Mouse (Mus musculus): Measurements from ENCODE around the gene Cer1. TPM values are rescaled to one million over a fixed set of nuclear protein-coding genes. Genes with fewer than 3 reads are reported as not detected.

The Cer1 gene
- polyA plus RNA-seq (2014; fragmentation: Illumina TruSeq; extraction: RNeasy Lipid Tissue Mini Kit (QIAGEN cat#74804); ENCODE audit: low read depth, low replicate concordance), result not detected

DNA sequence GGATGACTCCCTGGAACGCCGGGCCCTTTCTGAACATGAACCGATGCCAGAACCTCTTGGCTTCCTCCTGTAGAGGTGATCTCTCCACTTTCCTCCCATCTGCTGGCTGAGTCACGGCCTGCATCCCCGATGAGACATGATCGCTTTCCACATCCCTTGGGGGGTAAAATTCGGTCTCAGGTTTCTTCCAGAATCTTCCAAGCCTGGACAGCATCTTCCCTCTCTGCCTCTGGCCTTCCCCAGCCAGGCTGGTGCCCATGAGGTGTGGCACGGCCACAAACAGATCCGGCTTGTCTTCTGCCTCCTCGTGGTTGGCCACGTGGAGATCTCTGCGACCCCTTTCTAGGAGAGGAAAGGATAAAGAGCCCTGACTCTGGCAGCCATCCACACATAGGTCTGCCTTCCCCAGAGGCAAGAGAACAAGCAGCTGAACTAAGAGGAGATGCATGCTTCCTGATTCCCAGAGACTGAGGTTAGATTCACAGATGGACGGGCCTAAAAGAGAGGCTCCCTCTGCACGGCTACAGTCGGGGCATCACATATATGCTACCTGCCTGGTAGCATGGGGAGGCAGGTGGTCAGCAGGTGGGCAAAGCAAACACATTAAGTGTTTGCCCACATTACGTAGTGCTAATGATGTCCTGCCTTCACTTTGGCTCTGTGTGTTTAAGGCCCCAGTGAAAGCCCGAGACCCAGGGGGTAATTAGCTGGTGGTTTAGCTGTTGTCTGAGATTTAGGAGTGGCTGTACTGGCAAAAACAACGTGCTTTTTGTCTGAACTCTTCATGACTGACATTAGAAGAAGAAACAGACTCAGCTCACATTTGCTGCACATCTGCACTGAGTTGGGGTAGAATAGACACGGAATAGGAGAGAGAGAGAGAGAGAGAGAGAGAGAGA is at the start of gene Cer1:
Gene Cer1, minus strand, starts transcription at position 513 of the 899 bp plus-strand sequence.

DNA sequence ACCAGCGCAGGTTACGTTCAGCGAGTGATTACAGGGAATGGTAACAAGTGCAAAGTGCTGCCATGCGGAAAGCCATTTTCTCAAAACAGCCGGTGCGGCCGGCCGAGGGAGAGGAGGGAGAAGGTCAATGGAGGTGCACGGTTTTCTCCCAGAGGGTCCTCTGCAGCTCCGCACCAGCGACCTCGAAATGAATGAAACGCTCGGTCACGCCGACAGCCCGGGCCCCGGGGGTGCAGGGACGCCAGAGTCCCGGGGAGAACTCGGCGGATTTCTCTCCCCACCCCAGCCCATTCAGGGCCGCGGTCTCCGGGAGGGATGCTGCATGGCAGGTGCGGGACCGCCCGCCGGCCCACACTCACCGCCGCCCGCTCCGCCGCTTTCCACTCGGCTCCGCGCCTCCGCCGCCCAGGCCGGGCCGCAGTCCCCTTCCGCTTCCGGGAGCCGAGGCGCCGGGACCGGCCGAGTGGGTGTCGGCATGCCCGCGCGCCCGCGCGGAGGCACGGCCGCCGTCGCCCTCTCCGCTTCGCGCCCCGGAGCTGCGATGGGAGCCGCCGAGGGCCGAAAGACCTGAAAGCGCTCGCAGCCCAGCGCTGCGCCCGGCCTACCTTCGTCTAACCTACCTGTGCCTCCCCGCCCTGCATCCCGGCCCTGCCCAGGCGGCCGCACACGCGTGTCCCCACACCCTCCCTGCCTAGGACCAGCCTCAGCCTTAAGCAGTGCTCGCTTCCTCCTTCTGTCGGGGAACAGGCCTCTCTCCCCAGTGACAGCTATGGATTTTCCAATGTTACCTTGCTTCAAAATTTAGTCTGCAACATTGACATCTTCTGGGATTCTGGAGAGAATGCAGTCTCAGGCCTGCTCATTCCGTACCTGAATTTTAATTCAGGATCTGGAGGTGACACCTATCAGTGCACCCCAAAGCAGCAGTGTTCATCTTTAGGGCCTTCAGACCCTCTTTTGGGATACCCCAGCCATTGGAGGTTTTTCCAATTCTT is 25.5 kb downstream of the Cer1 start, which contains the start of gene Zdhhc21:
Gene Zdhhc21, minus strand, starts transcription at position 828 of the 995 bp plus-strand sequence.

Other genes starting within 250 kb of the Cer1 start
- gene Nfib, start 179.4 kb downstream of the Cer1 start, polyA plus RNA-seq (2014; fragmentation: Illumina TruSeq; extraction: RNeasy Lipid Tissue Mini Kit (QIAGEN cat#74804); ENCODE audit: low read depth, low replicate concordance), result 91.5 TPM
- gene Zdhhc21, start 25.2 kb downstream of the Cer1 start, polyA plus RNA-seq (2014; fragmentation: Illumina TruSeq; extraction: RNeasy Lipid Tissue Mini Kit (QIAGEN cat#74804); ENCODE audit: low read depth, low replicate concordance), result 48.5 TPM
- 1.2 TPM for gene Frem1, start 167.2 kb upstream of the Cer1 start, polyA plus RNA-seq (2014; fragmentation: Illumina TruSeq; extraction: RNeasy Lipid Tissue Mini Kit (QIAGEN cat#74804); ENCODE audit: low read depth, low replicate concordance)